Mouse (Mus musculus): ENCODE measurements around the gene Mgst2.

DNA sequence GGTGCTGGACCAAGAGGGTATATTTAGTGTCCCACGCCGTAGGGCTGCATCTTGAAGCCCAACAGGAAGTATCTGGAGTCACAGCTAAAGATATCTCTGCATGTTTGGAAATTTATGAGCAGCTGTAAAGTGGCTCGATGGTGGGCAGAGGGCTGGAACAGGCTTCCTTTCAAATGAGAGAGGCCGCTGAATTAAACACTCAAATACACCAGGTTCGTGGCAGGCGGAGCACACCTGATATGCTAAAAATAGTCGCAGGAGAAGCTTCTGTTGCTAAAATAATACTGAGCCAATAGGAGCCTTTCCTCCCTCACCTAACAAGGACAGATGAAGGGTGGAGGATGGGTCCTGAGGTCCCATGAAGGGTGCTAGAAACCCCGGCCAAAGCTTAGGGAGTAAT is 67.8 kb downstream of the Mgst2 start:
- no peak for TF ChIP-seq CTCF (IDR thresholded peaks at IDR 0.05; ENCODE audit: borderline replicate concordance, insufficient read depth, low read depth, low read length)
- TF ChIP-seq POLR2A (IDR thresholded peaks at IDR 0.05; ENCODE audit: borderline replicate concordance, insufficient read depth, low read length) = no peak

Data from cerebellum, adult 2 months (tissue).